Mouse (Mus musculus) lung, postnatal 0 days (tissue): ENCODE data around the gene Tssc4.

ENCODE experiments used
- CTCF ChIP-seq: IDR thresholded peaks from 2 replicates; pipeline ENCODE4 v1.5.1; 2016; ENCODE audit warnings: antibody characterized with exemption, mild to moderate bottlenecking
- EP300 ChIP-seq: IDR thresholded peaks from 2 replicates; pipeline ENCODE4 v1.6.1; 2016; ENCODE audit warnings: antibody characterized with exemption, mild to moderate bottlenecking, control low read depth

DNA sequence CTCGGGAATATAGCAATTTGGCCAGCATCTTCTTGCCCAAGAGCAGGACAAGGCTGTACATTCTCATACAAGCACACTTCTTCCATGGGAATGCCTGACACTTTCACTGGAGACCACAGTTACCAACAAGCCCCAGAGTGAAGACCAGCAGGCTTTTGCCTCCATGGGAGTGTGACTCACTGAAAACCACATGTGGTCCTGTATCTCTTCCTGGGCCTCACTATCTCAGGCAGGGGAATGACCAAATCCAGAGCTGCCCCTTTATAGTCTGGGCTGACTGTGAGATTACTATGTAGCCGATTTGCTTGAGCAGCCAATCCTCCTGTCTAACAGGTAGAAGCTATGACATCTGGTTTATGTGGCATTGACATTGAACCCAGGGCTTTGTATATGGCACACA is 14.7 kb downstream of the Tssc4 start:
- no peak for TF ChIP-seq CTCF
- TF ChIP-seq EP300: no peak
